Mouse (Mus musculus) right cerebral cortex, postnatal 14 days (tissue): ENCODE data around the gene Kdm4d.
"Not testable (repeated sequence)": the region's sequence is repeated elsewhere in the genome, so short reads cannot be mapped to it uniquely, and the experiment has no call there.

ENCODE experiments used
- DNase-seq: peaks from one replicate; pipeline ENCODE4 v3.0.0; 2022

Kdm4d gene

DNA sequence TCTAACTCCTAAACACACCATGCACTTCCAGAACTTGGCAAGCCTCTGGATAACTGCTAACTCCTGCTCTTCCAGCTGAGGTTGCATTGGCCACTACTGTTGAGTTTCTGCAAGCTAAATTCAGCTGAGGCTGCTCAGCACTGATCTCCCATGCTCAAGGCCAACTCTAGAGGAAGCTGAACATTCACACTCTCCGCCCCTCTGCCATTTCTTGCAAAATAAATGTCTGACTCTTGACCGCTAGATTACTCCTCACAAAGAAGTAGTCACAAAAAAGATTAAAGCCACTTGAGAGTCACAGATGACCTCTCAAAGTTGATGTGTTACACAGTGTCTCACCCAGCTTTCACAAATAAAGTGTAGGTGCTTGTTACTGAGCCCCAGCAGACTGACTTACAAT is 53.2 kb downstream of the Kdm4d start:
- not testable (repeated sequence) for DNase-seq

DNA sequence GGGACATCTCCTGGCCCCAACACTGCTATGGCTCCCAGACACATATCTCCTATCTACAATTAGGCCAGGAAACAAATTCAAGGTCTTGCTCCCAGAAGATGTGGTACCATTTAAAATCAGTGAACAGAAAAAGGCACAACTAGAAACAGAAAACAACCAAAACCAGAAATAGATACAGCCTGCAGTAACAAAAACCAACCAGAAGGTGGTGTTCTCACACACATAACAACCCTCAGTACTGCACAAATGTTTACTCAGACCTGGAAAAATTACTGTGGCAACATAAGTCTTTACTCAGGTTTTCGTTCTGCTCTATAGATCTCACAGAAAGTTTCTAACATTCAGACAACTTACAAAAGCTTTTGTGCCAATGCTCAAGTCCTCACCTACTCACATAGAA is 59.9 kb downstream of the Kdm4d start:
- no peak for DNase-seq

DNA sequence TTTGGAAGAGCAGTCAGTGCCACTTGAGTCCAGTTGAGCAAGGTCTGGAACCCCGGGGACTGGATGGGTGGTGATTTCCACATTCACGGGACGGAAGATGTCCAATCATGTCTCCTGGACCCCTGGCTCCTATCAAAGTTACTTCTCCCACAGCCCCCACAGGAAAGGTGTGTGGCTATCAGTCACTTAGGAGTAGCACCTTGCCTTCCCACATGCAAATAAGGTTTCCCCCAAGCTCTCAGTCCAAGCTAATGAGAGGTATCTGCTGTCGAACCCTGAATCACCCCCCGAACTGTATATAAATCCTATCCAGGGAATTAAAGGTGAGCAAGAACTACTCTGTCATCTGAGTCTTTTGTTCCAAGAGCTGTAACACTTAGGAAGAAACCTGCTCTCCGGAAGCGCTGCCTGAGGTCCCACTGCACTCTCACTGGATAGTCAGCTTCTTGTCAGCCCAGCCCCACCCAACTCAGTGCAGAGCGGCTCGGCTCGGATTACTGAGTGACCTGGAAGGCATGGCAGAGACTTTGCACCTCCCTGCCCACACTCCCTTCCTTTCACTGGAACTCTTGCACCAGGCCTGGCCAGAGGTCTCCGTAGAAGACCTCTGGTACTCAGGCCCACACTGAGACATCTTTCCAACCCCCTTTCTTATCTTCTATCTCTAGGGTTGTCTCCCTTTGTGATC is 66.9 kb downstream of the Kdm4d start:
- DNase-seq: no peak
